Mouse (Mus musculus) kidney, embryonic 15.5 days (tissue): ENCODE results near the gene Klhl22. TPM values are rescaled to one million over a fixed set of nuclear protein-coding genes. Genes with fewer than 3 reads are reported as not detected.

Experiments
- ATAC-seq: fragments of 200-750 bp; cut with Nextera tagmentation; replicated peaks from 2 replicates; pipeline ENCODE4 v1.8.0; 2017; ENCODE audit warnings: moderate TSS enrichment; ENCODE audit not compliant: low FRiP score
- H3K27ac ChIP-seq: fragments of 300-500 bp; sonication (generic); 2 replicates; pipeline ENCODE4 v1.5.1; 2015; ENCODE audit warnings: mild to moderate bottlenecking, inconsistent platforms
- H3K27me3 ChIP-seq: fragments of 300-500 bp; sonication (generic); 2 replicates; pipeline ENCODE4 v1.6.1; 2015; ENCODE audit warnings: inconsistent platforms
- H3K36me3 ChIP-seq: fragments of 300-500 bp; sonication (generic); 2 replicates; pipeline ENCODE4 v1.6.1; 2015; ENCODE audit warnings: inconsistent platforms
- H3K4me1 ChIP-seq: fragments of 300-500 bp; sonication (generic); 2 replicates; pipeline ENCODE4 v1.6.1; 2015; ENCODE audit warnings: inconsistent platforms
- H3K4me2 ChIP-seq: fragments of 300-500 bp; sonication (generic); 2 replicates; pipeline ENCODE4 v1.6.1; 2015; ENCODE audit warnings: moderate library complexity, mild to moderate bottlenecking, inconsistent platforms
- H3K4me3 ChIP-seq: fragments of 300-500 bp; sonication (generic); replicated peaks from 2 replicates; pipeline ENCODE4 v1.5.1; 2015; ENCODE audit warnings: mild to moderate bottlenecking, inconsistent platforms
- H3K9ac ChIP-seq: fragments of 300-500 bp; sonication (generic); 2 replicates; pipeline ENCODE4 v1.6.1; 2015; ENCODE audit warnings: mild to moderate bottlenecking, inconsistent platforms
- H3K9me3 ChIP-seq: fragments of 300-500 bp; sonication (generic); replicated peaks from 2 replicates; pipeline ENCODE4 v1.6.1; 2016; ENCODE audit warnings: inconsistent platforms
- WGBS: fragments of 180-500 bp; shearing (Covaris S2); methylation state at CpG from one replicate; pipeline ENCODE4 v1.1.7; 2015; ENCODE audit warnings: mixed read lengths; 5-methylcytosine and 5-hydroxymethylcytosine counted together
- polyA plus RNA-seq: library from polyadenylated mRNA; unstranded; fragments of >200 nt; fragmentation: Nextera tagmentation; extraction: Ambion mirVana; gene quantifications from 2 replicates; pipeline ENCODE4 v1.2.1, GENCODE M21; 2015

The Klhl22 gene
- polyA plus RNA-seq: 65.1 and 71.4 TPM in 2 replicates

- Histone ChIP-seq H3K4me3 (peak within 1 kb of the TSS; percentile 59), H3K9me3 (no peaks in the 10 kb centered on the region), H3K27me3 (no peaks in the 10 kb centered on the region), H3K4me2 (peak within 1 kb of the TSS; percentile 90), H3K4me1 (peaks cover 38% of the 10 kb centered on the region), H3K27ac (peak within 1 kb of the TSS; percentile 66), H3K9ac (peak within 1 kb of the TSS; percentile 81), H3K36me3 (peaks cover 4% of the 10 kb centered on the region)
- under 1% methylated on average over 22 of the region's 28 CpGs for WGBS
- ATAC-seq: peak; percentile 95
Measured at GRCm38 (mm10) chr16:17759344-17759773, at the start of gene Klhl22. Gene Klhl22 (plus strand): TSS chr16:17759618.

- ATAC-seq: no peak
- H3K27me3 ChIP-seq: no peaks in the 10 kb centered on the region
Measured at GRCm38 (mm10) chr16:17717791-17718190, 41.6 kb upstream of the Klhl22 start.

GRCm38 (mm10) chr16:17721114-17721808 is 38.2 kb upstream of the Klhl22 start:
- ATAC-seq: no peak
- peaks cover 14% of the 10 kb centered on the region for H3K4me1 ChIP-seq
- WGBS: 62% methylated on average over 9 of the region's 9 CpGs
- no peak overlapping the region for H3K27ac ChIP-seq
- H3K27me3 ChIP-seq: no peaks in the 10 kb centered on the region
- no peaks in the 10 kb centered on the region for H3K36me3 ChIP-seq
- no peaks in the 10 kb centered on the region for H3K9me3 ChIP-seq
- H3K4me3 ChIP-seq: peak overlapping the region; percentile 84
- peak overlapping the region; percentile 77 for H3K9ac ChIP-seq
- peak overlapping the region; percentile 80 for H3K4me2 ChIP-seq

More at GRCm38 (mm10) chr16:17717791-17718190, 41.6 kb upstream of the Klhl22 start:
- Histone ChIP-seq H3K4me1 (peaks cover 14% of the 10 kb centered on the region), H3K9ac (no peak overlapping the region), H3K4me3 (no peak overlapping the region), H3K36me3 (no peaks in the 10 kb centered on the region), H3K4me2 (no peak overlapping the region), H3K27ac (no peak overlapping the region), H3K9me3 (no peaks in the 10 kb centered on the region)
- WGBS: 93% methylated on average over 1 of the region's 1 CpGs

GRCm38 (mm10) chr16:17721822-17722460 is 37.5 kb upstream of the Klhl22 start:
- H3K27ac ChIP-seq: peak overlapping the region; percentile 65
- H3K4me2 ChIP-seq: peak overlapping the region; percentile 80
- H3K9me3 ChIP-seq: no peaks in the 10 kb centered on the region
- 4% methylated on average over 10 of the region's 10 CpGs for WGBS
- H3K36me3 ChIP-seq: no peaks in the 10 kb centered on the region
- ATAC-seq: no peak
- H3K9ac ChIP-seq: peak overlapping the region; percentile 77
- peaks cover 16% of the 10 kb centered on the region for H3K4me1 ChIP-seq
- H3K4me3 ChIP-seq: peak overlapping the region; percentile 84
- no peaks in the 10 kb centered on the region for H3K27me3 ChIP-seq

- Histone ChIP-seq H3K9me3 (no peaks in the 10 kb centered on the region), H3K4me2 (peak overlapping the region; percentile 80), H3K27ac (peak overlapping the region; percentile 65), H3K36me3 (no peaks in the 10 kb centered on the region), H3K27me3 (no peaks in the 10 kb centered on the region), H3K4me3 (peak overlapping the region; percentile 84), H3K9ac (peak overlapping the region; percentile 77), H3K4me1 (peaks cover 21% of the 10 kb centered on the region)
- ATAC-seq: peak; percentile 94
- 2% methylated on average over 44 of the region's 44 CpGs for WGBS
Measured at GRCm38 (mm10) chr16:17722461-17723324, 36.7 kb upstream of the Klhl22 start.

- no peaks in the 10 kb centered on the region for H3K36me3 ChIP-seq
- H3K27me3 ChIP-seq: no peaks in the 10 kb centered on the region
- ATAC-seq: no peak
- no peak overlapping the region for H3K4me3 ChIP-seq
- peak overlapping the region; percentile 80 for H3K4me2 ChIP-seq
- 87% methylated on average over 1 of the region's 1 CpGs for WGBS
- peaks cover 22% of the 10 kb centered on the region for H3K4me1 ChIP-seq
- no peak overlapping the region for H3K9ac ChIP-seq
- H3K27ac ChIP-seq: no peak overlapping the region
- no peaks in the 10 kb centered on the region for H3K9me3 ChIP-seq
Measured at GRCm38 (mm10) chr16:17723325-17723626, 36.1 kb upstream of the Klhl22 start.

- Histone ChIP-seq H3K9ac (no peak overlapping the region), H3K4me3 (no peak overlapping the region), H3K27ac (no peak overlapping the region), H3K27me3 (no peaks in the 10 kb centered on the region), H3K4me1 (peaks cover 22% of the 10 kb centered on the region), H3K36me3 (no peaks in the 10 kb centered on the region), H3K9me3 (no peaks in the 10 kb centered on the region), H3K4me2 (no peak overlapping the region)
- 95% methylated on average over 3 of the region's 3 CpGs for WGBS
- ATAC-seq: no peak
Measured at GRCm38 (mm10) chr16:17724448-17724847, 35.0 kb upstream of the Klhl22 start.

- Histone ChIP-seq H3K36me3 (no peaks in the 10 kb centered on the region), H3K27ac (no peak overlapping the region), H3K27me3 (no peaks in the 10 kb centered on the region), H3K9me3 (no peaks in the 10 kb centered on the region), H3K4me3 (no peak overlapping the region), H3K4me1 (peaks cover 8% of the 10 kb centered on the region; the same call in 1 of the 2 replicates), H3K4me2 (peak overlapping the region; percentile 34), H3K9ac (no peak overlapping the region)
- 0 out of 2 replicates have a peak, but pooled peaks have one; percentile 34 for ATAC-seq
- 19% methylated on average over 5 of the region's 5 CpGs for WGBS
Measured at GRCm38 (mm10) chr16:17727179-17727861, 32.1 kb upstream of the Klhl22 start.

- H3K9me3 ChIP-seq: no peaks in the 10 kb centered on the region
- no peak for ATAC-seq
- H3K9ac ChIP-seq: no peak overlapping the region
- peaks cover 8% of the 10 kb centered on the region; the same call in 1 of the 2 replicates for H3K4me1 ChIP-seq
- H3K27ac ChIP-seq: no peak overlapping the region
- no peaks in the 10 kb centered on the region for H3K36me3 ChIP-seq
- H3K4me3 ChIP-seq: no peak overlapping the region
- no peak overlapping the region for H3K4me2 ChIP-seq
- H3K27me3 ChIP-seq: no peaks in the 10 kb centered on the region
Measured at GRCm38 (mm10) chr16:17729974-17730373, 29.4 kb upstream of the Klhl22 start.

GRCm38 (mm10) chr16:17732021-17732420 is 27.4 kb upstream of the Klhl22 start:
- H3K4me1 ChIP-seq: peaks cover 5% of the 10 kb centered on the region; the same call in 1 of the 2 replicates
- no peaks in the 10 kb centered on the region for H3K9me3 ChIP-seq
- WGBS: 41% methylated on average over 3 of the region's 3 CpGs
- no peak overlapping the region for H3K4me3 ChIP-seq
- H3K27ac ChIP-seq: no peak overlapping the region
- H3K36me3 ChIP-seq: no peaks in the 10 kb centered on the region
- no peak overlapping the region for H3K9ac ChIP-seq
- ATAC-seq: no peak
- no peak overlapping the region for H3K4me2 ChIP-seq
- no peaks in the 10 kb centered on the region for H3K27me3 ChIP-seq

- Histone ChIP-seq H3K4me2 (no peak overlapping the region), H3K27me3 (no peaks in the 10 kb centered on the region), H3K27ac (no peak overlapping the region), H3K9me3 (no peaks in the 10 kb centered on the region), H3K4me1 (peaks cover 4% of the 10 kb centered on the region; the same call in 1 of the 2 replicates), H3K36me3 (no peaks in the 10 kb centered on the region), H3K9ac (no peak overlapping the region), H3K4me3 (no peak overlapping the region)
- no peak for ATAC-seq
- WGBS: 60% methylated on average over 6 of the region's 6 CpGs
Measured at GRCm38 (mm10) chr16:17732431-17732830, 27.0 kb upstream of the Klhl22 start.
